Mouse (Mus musculus): ENCODE results near the gene Ddx31. TPM values are rescaled to one million over a fixed set of nuclear protein-coding genes. Genes with fewer than 3 reads are reported as not detected.
A peak's percentile ranks its signal among the peaks of the same experiment; 100 is the strongest.

Ddx31 gene
- polyA plus RNA-seq, 1 experiment from 2014 or later = 18.8 TPM

DNA sequence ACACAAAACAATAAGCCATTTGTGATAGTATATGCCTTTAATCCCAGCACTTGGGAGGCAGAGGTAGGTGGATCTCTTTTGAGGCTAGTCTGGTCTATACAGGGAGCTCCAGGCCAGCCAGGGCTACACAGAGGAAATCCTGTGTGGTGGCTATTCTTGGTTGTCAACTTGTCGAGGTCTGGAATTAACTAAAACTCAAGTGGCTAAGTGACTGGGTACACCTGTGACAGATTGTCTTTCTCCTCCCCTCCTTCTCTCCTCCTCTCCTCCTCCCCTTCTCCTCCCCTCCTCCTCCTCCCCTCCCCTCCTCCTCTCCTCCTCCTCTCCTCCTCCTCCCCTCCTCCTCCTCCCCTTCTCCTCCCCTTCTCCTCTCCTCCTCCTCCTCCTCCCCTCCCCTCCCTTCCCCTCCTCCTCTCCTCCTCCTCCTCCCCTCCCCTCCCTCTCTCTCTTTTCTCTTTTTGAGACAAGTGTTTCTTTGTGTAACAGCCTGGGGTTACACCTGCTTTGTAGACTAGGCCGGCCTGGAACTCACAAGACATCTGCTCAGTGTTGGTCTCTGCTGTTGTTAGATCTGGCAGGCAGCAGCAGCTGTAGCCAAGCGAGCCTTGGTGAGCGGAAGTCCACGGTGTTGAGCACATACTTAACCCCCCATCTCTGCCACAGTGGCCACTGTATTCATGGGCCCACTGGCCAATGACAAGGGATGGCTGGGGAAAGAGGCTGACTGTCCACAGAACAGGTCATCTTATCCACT lies 29.8 kb upstream of the Ddx31 start:
- H3K36me3 ChIP-seq (ENCODE audit: control insufficient read depth, insufficient read depth, low read length) = no peaks in the 10 kb centered on the region
- ATAC-seq (ENCODE audit: low FRiP score) (no peak), DNase-seq (ENCODE audit: low spot score, missing footprints) (peak; percentile 67)
- H3K4me2 ChIP-seq = no peak overlapping the region
- no peak overlapping the region for H3K4me3 ChIP-seq (ENCODE audit: low read depth, low read length)
- H3K9ac ChIP-seq (ENCODE audit: low read length) = no peak overlapping the region
- WGBS = 43% methylated on average over 5 of the region's 5 CpGs
- no peaks in the 10 kb centered on the region for H3K27me3 ChIP-seq (ENCODE audit: control insufficient read depth, insufficient read depth, low read length)
- H3K4me1 ChIP-seq (ENCODE audit: control insufficient read depth, insufficient read depth, low read length) = no peaks in the 10 kb centered on the region
- H3K27ac ChIP-seq (ENCODE audit: low read depth, low read length) = no peak overlapping the region
- H3K9me3 ChIP-seq (ENCODE audit: control insufficient read depth, low read length) = no peaks in the 10 kb centered on the region

DNA sequence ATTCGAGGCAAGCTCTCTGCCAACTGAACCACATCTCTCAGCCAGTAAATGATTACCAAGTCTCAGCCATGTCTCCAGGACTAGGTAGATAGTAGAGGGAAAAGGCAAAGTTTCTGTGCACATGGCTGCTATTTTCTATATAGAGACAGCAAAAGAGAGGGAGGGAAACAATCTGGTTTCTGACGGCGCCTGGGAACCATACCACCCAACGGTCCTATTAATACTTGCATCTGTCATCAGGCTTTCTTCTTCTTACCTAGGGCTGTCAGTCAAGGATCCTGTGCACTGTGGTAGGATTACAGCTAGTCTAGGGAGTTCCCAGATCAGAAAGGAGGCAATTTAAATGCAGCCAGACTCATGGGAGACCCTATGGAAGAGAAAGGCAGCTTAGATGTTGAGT lies 21.3 kb upstream of the Ddx31 start:
- no peak for ATAC-seq (ENCODE audit: low FRiP score)
- DNase-seq (ENCODE audit: low spot score, missing footprints) = no peak
- WGBS = 92% methylated on average over 4 of the region's 4 CpGs

GRCm38 (mm10) chr2:28829265-28829664 lies 10.9 kb upstream of the Ddx31 start:
- ATAC-seq (ENCODE audit: low FRiP score) (no peak), DNase-seq (ENCODE audit: low spot score, missing footprints) (no peak)
- H3K27me3 ChIP-seq (ENCODE audit: control insufficient read depth, insufficient read depth, low read length) = no peaks in the 10 kb centered on the region
- H3K4me3 ChIP-seq (ENCODE audit: low read depth, low read length) = no peak overlapping the region
- H3K4me1 ChIP-seq (ENCODE audit: control insufficient read depth, insufficient read depth, low read length) = no peaks in the 10 kb centered on the region
- H3K27ac ChIP-seq (ENCODE audit: low read depth, low read length) = no peak overlapping the region
- no peaks in the 10 kb centered on the region for H3K9me3 ChIP-seq (ENCODE audit: control insufficient read depth, low read length)
- H3K9ac ChIP-seq (ENCODE audit: low read length) = no peak overlapping the region
- no peak overlapping the region for H3K4me2 ChIP-seq
- WGBS = 47% methylated on average over 4 of the region's 4 CpGs
- H3K36me3 ChIP-seq (ENCODE audit: control insufficient read depth, insufficient read depth, low read length) = peaks cover 41% of the 10 kb centered on the region

More for the DNA sequence above, 21.3 kb upstream of the Ddx31 start:
- H3K4me3 ChIP-seq (ENCODE audit: low read depth, low read length) = no peak overlapping the region
- H3K4me2 ChIP-seq = no peak overlapping the region
- H3K27me3 ChIP-seq (ENCODE audit: control insufficient read depth, insufficient read depth, low read length) = no peaks in the 10 kb centered on the region
- no peaks in the 10 kb centered on the region for H3K36me3 ChIP-seq (ENCODE audit: control insufficient read depth, insufficient read depth, low read length)
- H3K27ac ChIP-seq (ENCODE audit: low read depth, low read length) = no peak overlapping the region
- no peak overlapping the region for H3K9ac ChIP-seq (ENCODE audit: low read length)
- no peaks in the 10 kb centered on the region for H3K9me3 ChIP-seq (ENCODE audit: control insufficient read depth, low read length)
- no peaks in the 10 kb centered on the region for H3K4me1 ChIP-seq (ENCODE audit: control insufficient read depth, insufficient read depth, low read length)

DNA sequence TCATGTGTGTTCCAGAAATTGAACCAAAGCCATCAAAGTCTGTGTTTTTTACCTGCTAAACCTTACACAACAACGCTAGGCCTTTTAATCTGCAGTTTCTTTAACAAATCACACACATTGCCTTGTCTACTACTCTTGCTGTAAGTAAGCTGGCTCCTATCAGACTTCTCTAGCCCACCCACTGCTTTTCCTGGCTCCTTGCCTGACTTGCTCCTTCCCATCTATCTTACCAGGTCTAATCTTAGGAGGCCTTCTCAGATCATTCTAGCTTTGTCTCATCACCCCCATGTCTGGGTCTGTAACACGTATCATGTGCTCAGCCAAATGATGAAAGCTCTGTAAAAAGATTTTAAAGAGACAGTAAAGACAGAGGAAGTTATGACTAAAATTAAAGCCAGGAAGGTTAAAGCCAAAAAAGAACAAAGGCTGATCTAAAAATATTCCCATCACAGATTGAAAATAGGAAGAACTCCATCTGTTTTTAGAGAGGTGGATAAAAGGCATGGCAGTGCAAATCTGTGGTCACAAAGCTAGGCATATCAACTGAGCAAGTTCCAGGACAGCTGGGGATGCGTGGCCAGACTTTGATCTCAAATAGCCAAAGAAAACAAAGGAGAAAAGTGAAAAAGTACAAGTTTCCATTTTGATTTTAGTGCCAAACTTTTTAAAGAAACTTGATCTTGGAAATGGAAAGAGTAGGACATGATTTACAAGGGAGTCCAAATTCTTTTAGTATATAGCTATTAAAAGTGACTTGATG lies 3.8 kb upstream of the Ddx31 start:
- peaks cover 24% of the 10 kb centered on the region for H3K36me3 ChIP-seq (ENCODE audit: control insufficient read depth, insufficient read depth, low read length)
- no peak for ATAC-seq (ENCODE audit: low FRiP score)
- WGBS = 85% methylated on average over 3 of the region's 3 CpGs

DNA sequence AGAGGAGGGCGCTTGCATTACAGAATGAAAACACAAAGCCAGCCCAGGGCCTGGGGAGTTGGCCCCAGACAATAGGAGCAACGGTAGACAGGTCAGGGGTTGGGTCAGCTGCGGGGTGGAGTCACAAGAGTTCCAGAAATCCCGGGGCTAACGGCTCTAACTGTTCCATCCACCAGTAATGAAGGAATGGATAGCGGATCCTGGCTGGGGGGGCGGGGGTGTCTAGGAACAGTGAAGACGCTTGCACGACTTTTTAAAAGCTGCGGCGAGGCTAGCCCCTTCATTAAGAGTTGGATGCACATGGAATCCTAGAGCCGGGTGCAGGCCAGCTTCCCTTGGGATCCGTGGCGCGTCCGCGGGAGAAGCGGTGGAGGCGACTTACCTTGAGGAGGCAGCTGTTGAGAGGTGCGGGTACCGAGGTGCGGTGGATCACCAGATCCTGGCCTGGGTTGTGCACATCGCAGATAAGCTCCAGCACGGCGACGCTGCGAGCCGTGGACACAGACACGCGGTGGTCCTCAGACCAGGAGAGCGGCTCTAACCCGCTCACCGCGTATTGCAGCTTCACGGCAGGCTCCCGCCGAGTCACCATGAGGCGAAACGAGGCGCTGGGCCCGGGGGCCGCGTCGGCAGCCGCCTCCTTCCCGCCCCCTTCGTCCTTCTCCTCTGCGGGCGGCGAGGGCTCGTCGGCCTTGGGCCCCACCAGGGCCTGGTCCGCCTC lies 545 bp upstream of the Ddx31 start:
- peak overlapping the region; percentile 81 for H3K4me2 ChIP-seq
- peaks cover 5% of the 10 kb centered on the region for H3K36me3 ChIP-seq (ENCODE audit: control insufficient read depth, insufficient read depth, low read length)
- peak overlapping the region; percentile 52 for H3K27ac ChIP-seq (ENCODE audit: low read depth, low read length)
- no peaks in the 10 kb centered on the region for H3K27me3 ChIP-seq (ENCODE audit: control insufficient read depth, insufficient read depth, low read length)
- H3K9ac ChIP-seq (ENCODE audit: low read length) = peak overlapping the region; percentile 82
- ATAC-seq (ENCODE audit: low FRiP score) (peak; percentile 73), DNase-seq (ENCODE audit: low spot score, missing footprints) (no peak)
- peaks cover 18% of the 10 kb centered on the region for H3K4me1 ChIP-seq (ENCODE audit: control insufficient read depth, insufficient read depth, low read length)
- under 1% methylated on average over 53 of the region's 53 CpGs for WGBS
- peak overlapping the region; percentile 73 for H3K4me3 ChIP-seq (ENCODE audit: low read depth, low read length)
- no peaks in the 10 kb centered on the region for H3K9me3 ChIP-seq (ENCODE audit: control insufficient read depth, low read length)

More for the DNA sequence above, 3.8 kb upstream of the Ddx31 start:
- Histone ChIP-seq H3K9ac (ENCODE audit: low read length) (no peak overlapping the region), H3K4me3 (ENCODE audit: low read depth, low read length) (no peak overlapping the region), H3K9me3 (ENCODE audit: control insufficient read depth, low read length) (no peaks in the 10 kb centered on the region), H3K27me3 (ENCODE audit: control insufficient read depth, insufficient read depth, low read length) (no peaks in the 10 kb centered on the region), H3K27ac (ENCODE audit: low read depth, low read length) (no peak overlapping the region), H3K4me2 (no peak overlapping the region), H3K4me1 (ENCODE audit: control insufficient read depth, insufficient read depth, low read length) (peaks cover 14% of the 10 kb centered on the region)
- DNase-seq (ENCODE audit: low spot score, missing footprints) = no peak

- Histone ChIP-seq H3K36me3 (ENCODE audit: control insufficient read depth, insufficient read depth, low read length) (peaks cover 6% of the 10 kb centered on the region; the same call in 1 of the 2 replicates), H3K4me2 (peak overlapping the region; percentile 81), H3K27me3 (ENCODE audit: control insufficient read depth, insufficient read depth, low read length) (no peaks in the 10 kb centered on the region), H3K9ac (ENCODE audit: low read length) (no peak overlapping the region), H3K9me3 (ENCODE audit: control insufficient read depth, low read length) (no peaks in the 10 kb centered on the region), H3K27ac (ENCODE audit: low read depth, low read length) (no peak overlapping the region), H3K4me1 (ENCODE audit: control insufficient read depth, insufficient read depth, low read length) (peaks cover 18% of the 10 kb centered on the region), H3K4me3 (ENCODE audit: low read depth, low read length) (no peak overlapping the region)
- ATAC-seq (ENCODE audit: low FRiP score) (no peak), DNase-seq (ENCODE audit: low spot score, missing footprints) (no peak)
- WGBS = 82% methylated on average over 3 of the region's 3 CpGs
These were observed 1.8 kb downstream of the Ddx31 start for GRCm38 (mm10) chr2:28842042-28842441.

- Histone ChIP-seq H3K27ac (ENCODE audit: low read depth, low read length) (no peak overlapping the region), H3K9ac (ENCODE audit: low read length) (no peak overlapping the region), H3K4me3 (ENCODE audit: low read depth, low read length) (no peak overlapping the region), H3K4me2 (no peak overlapping the region), H3K36me3 (ENCODE audit: control insufficient read depth, insufficient read depth, low read length) (peaks cover 13% of the 10 kb centered on the region), H3K27me3 (ENCODE audit: control insufficient read depth, insufficient read depth, low read length) (no peaks in the 10 kb centered on the region), H3K9me3 (ENCODE audit: control insufficient read depth, low read length) (no peaks in the 10 kb centered on the region), H3K4me1 (ENCODE audit: control insufficient read depth, insufficient read depth, low read length) (no peaks in the 10 kb centered on the region)
- ATAC-seq (ENCODE audit: low FRiP score) = no peak
- no peak for DNase-seq (ENCODE audit: low spot score, missing footprints)
- WGBS = 95% methylated on average over 2 of the region's 2 CpGs
These were observed 8.7 kb downstream of the Ddx31 start for GRCm38 (mm10) chr2:28848879-28849278.

- Histone ChIP-seq H3K27me3 (ENCODE audit: control insufficient read depth, insufficient read depth, low read length) (no peaks in the 10 kb centered on the region), H3K9ac (ENCODE audit: low read length) (no peak overlapping the region), H3K9me3 (ENCODE audit: control insufficient read depth, low read length) (no peaks in the 10 kb centered on the region), H3K4me1 (ENCODE audit: control insufficient read depth, insufficient read depth, low read length) (no peaks in the 10 kb centered on the region), H3K4me3 (ENCODE audit: low read depth, low read length) (no peak overlapping the region), H3K27ac (ENCODE audit: low read depth, low read length) (no peak overlapping the region), H3K36me3 (ENCODE audit: control insufficient read depth, insufficient read depth, low read length) (peaks cover 9% of the 10 kb centered on the region), H3K4me2 (no peak overlapping the region)
- DNase-seq (ENCODE audit: low spot score, missing footprints) = no peak
- no peak for ATAC-seq (ENCODE audit: low FRiP score)
- 91% methylated on average over 3 of the region's 3 CpGs for WGBS
These were observed 12.4 kb downstream of the Ddx31 start for GRCm38 (mm10) chr2:28852594-28852993.

GRCm38 (mm10) chr2:28855773-28856172 lies 15.6 kb downstream of the Ddx31 start:
- no peak overlapping the region for H3K9ac ChIP-seq (ENCODE audit: low read length)
- peaks cover 6% of the 10 kb centered on the region; the same call in 1 of the 2 replicates for H3K36me3 ChIP-seq (ENCODE audit: control insufficient read depth, insufficient read depth, low read length)
- WGBS = 96% methylated on average over 2 of the region's 2 CpGs
- no peaks in the 10 kb centered on the region for H3K27me3 ChIP-seq (ENCODE audit: control insufficient read depth, insufficient read depth, low read length)
- H3K9me3 ChIP-seq (ENCODE audit: control insufficient read depth, low read length) = no peaks in the 10 kb centered on the region
- DNase-seq (ENCODE audit: low spot score, missing footprints) = no peak
- H3K4me1 ChIP-seq (ENCODE audit: control insufficient read depth, insufficient read depth, low read length) = no peaks in the 10 kb centered on the region
- H3K27ac ChIP-seq (ENCODE audit: low read depth, low read length) = no peak overlapping the region
- no peak for ATAC-seq (ENCODE audit: low FRiP score)
- H3K4me3 ChIP-seq (ENCODE audit: low read depth, low read length) = no peak overlapping the region
- H3K4me2 ChIP-seq = no peak overlapping the region
